Mouse (Mus musculus) mouse trophoblast stem cell (cell line): Measurements from ENCODE around the gene Triobp.

Experiments
- in situ Hi-C, 2 experiments: fragments of 300-500 bp; cut with MseI, MboI; formaldehyde crosslinking; loops; 2 replicates in 1 of 2; 3 replicates in 1 of 2; pipeline ENCODE4 v1.15.1; 2025

The Triobp gene

GRCm38 (mm10) chr15:78947657-78948056 lies at the start of gene Triobp:
Gene Triobp, plus strand, starts transcription at chr15:78947724.
- in situ Hi-C loops: no loop called here

GRCm38 (mm10) chr15:78898507-78899001 lies 49.0 kb upstream of the Triobp start:
- in situ Hi-C loops: no loop called here

- in situ Hi-C loops: no loop called here
These were observed 48.1 kb upstream of the Triobp start, which contains the start of gene Gm49510 for GRCm38 (mm10) chr15:78899409-78899739. Gene Gm49510, plus strand, starts transcription at chr15:78899667.

- in situ Hi-C loops: no loop called here
These were observed 47.6 kb upstream of the Triobp start, which contains the start of gene Sh3bp1 for GRCm38 (mm10) chr15:78899740-78900584. Gene Sh3bp1, plus strand, starts transcription at chr15:78899768.

- in situ Hi-C loops: no loop called here
These were observed 46.7 kb upstream of the Triobp start for GRCm38 (mm10) chr15:78900585-78901421.

- in situ Hi-C loops: no loop called here
These were observed 46.1 kb upstream of the Triobp start for GRCm38 (mm10) chr15:78901422-78901789.

- in situ Hi-C loops: no loop called here
These were observed 44.3 kb upstream of the Triobp start for GRCm38 (mm10) chr15:78903243-78903642.

GRCm38 (mm10) chr15:78908399-78908798 lies 39.1 kb upstream of the Triobp start:
- in situ Hi-C loops: no loop called here

- in situ Hi-C loops: no loop called here
These were observed 38.5 kb upstream of the Triobp start for GRCm38 (mm10) chr15:78908982-78909381.

- in situ Hi-C loops: no loop called here
These were observed 35.5 kb upstream of the Triobp start for GRCm38 (mm10) chr15:78912040-78912439.

- in situ Hi-C loops: no loop called here
These were observed 33.9 kb upstream of the Triobp start, which contains the start of gene Pdxp for GRCm38 (mm10) chr15:78913632-78914090. Gene Pdxp, plus strand, starts transcription at chr15:78913919.

- in situ Hi-C loops: no loop called here
These were observed 33.3 kb upstream of the Triobp start for GRCm38 (mm10) chr15:78914091-78914822.

GRCm38 (mm10) chr15:78914823-78915659 lies 32.5 kb upstream of the Triobp start:
- in situ Hi-C loops: no loop called here

- in situ Hi-C loops: no loop called here
These were observed 31.9 kb upstream of the Triobp start for GRCm38 (mm10) chr15:78915660-78916017.

GRCm38 (mm10) chr15:78916052-78916826 lies 31.3 kb upstream of the Triobp start:
- in situ Hi-C loops: no loop called here

- in situ Hi-C loops: no loop called here
These were observed 29.4 kb upstream of the Triobp start for GRCm38 (mm10) chr15:78918126-78918525.

GRCm38 (mm10) chr15:78919914-78920313 lies 27.6 kb upstream of the Triobp start:
- in situ Hi-C loops: no loop called here

GRCm38 (mm10) chr15:78922700-78923099 lies 24.8 kb upstream of the Triobp start:
- in situ Hi-C loops: no loop called here

- in situ Hi-C loops: no loop called here
These were observed 23.9 kb upstream of the Triobp start for GRCm38 (mm10) chr15:78923585-78923984.

GRCm38 (mm10) chr15:78925129-78925528 lies 22.4 kb upstream of the Triobp start:
- in situ Hi-C loops: no loop called here
